Mouse (Mus musculus): ENCODE measurements around the gene Mreg. TPM values are rescaled to one million over a fixed set of nuclear protein-coding genes. Genes with fewer than 3 reads are reported as not detected.
"Not testable (repeated sequence)": the region's sequence is repeated elsewhere in the genome, so short reads cannot be mapped to it uniquely, and the experiment has no call there.

Mreg gene
- polyA plus RNA-seq, 1 experiment from 2014 or later, result 7.1 TPM

- 47% methylated on average over 9 of the region's 9 CpGs for WGBS
- ATAC-seq (replicated peaks; ENCODE audit: low FRiP score), result not testable (repeated sequence)
Measured at GRCm38 (mm10) chr1:72248226-72248737, 36.2 kb upstream of the Mreg start.

GRCm38 (mm10) chr1:72244317-72245036 lies 32.4 kb upstream of the Mreg start:
- Histone ChIP-seq H3K4me1 (replicated peaks; ENCODE audit: control insufficient read depth, insufficient read depth, low read length) (no peaks in the 10 kb centered on the region), H3K27me3 (replicated peaks; ENCODE audit: control insufficient read depth, insufficient read depth, low read length) (no peaks in the 10 kb centered on the region), H3K36me3 (ENCODE audit: control insufficient read depth, insufficient read depth, low read length) (no peaks in the 10 kb centered on the region), H3K9ac (ENCODE audit: low read depth, low read length) (no peak overlapping the region), H3K4me3 (ENCODE audit: low read depth, low read length) (no peak overlapping the region), H3K4me2 (no peak overlapping the region), H3K9me3 (ENCODE audit: control insufficient read depth, low read length) (no peaks in the 10 kb centered on the region), H3K27ac (ENCODE audit: low read depth, low read length) (peak overlapping the region; percentile 87; the same call in 1 of the 2 replicates)
- WGBS, result 1% methylated on average over 12 of the region's 12 CpGs
- ATAC-seq (replicated peaks; ENCODE audit: low FRiP score) (peak; percentile 89), DNase-seq (ENCODE audit: low spot score) (peak; percentile 50)

More at GRCm38 (mm10) chr1:72248226-72248737, 36.2 kb upstream of the Mreg start:
- not testable (repeated sequence) for H3K9ac ChIP-seq (ENCODE audit: low read depth, low read length); DNase-seq (ENCODE audit: low spot score); H3K27me3 ChIP-seq (replicated peaks; ENCODE audit: control insufficient read depth, insufficient read depth, low read length); H3K4me1 ChIP-seq (replicated peaks; ENCODE audit: control insufficient read depth, insufficient read depth, low read length); H3K4me3 ChIP-seq (ENCODE audit: low read depth, low read length); H3K4me2 ChIP-seq; H3K36me3 ChIP-seq (ENCODE audit: control insufficient read depth, insufficient read depth, low read length); H3K27ac ChIP-seq (ENCODE audit: low read depth, low read length); H3K9me3 ChIP-seq (ENCODE audit: control insufficient read depth, low read length)

- ATAC-seq (replicated peaks; ENCODE audit: low FRiP score), result peak; percentile 90
- peak; percentile 98 for DNase-seq (ENCODE audit: low spot score)
- H3K4me1 ChIP-seq (replicated peaks; ENCODE audit: control insufficient read depth, insufficient read depth, low read length), result no peaks in the 10 kb centered on the region
- peak overlapping the region; percentile 41 for H3K4me3 ChIP-seq (ENCODE audit: low read depth, low read length)
- peak overlapping the region; percentile 78 for H3K9ac ChIP-seq (ENCODE audit: low read depth, low read length)
- H3K27ac ChIP-seq (ENCODE audit: low read depth, low read length), result peak overlapping the region; percentile 87
- peak overlapping the region; percentile 78 for H3K4me2 ChIP-seq
- no peaks in the 10 kb centered on the region for H3K36me3 ChIP-seq (ENCODE audit: control insufficient read depth, insufficient read depth, low read length)
- WGBS, result under 1% methylated on average over 47 of the region's 47 CpGs
- H3K9me3 ChIP-seq (ENCODE audit: control insufficient read depth, low read length), result no peaks in the 10 kb centered on the region
- H3K27me3 ChIP-seq (replicated peaks; ENCODE audit: control insufficient read depth, insufficient read depth, low read length), result no peaks in the 10 kb centered on the region
Measured at GRCm38 (mm10) chr1:72243656-72244316, 31.7 kb upstream of the Mreg start.

- no peaks in the 10 kb centered on the region for H3K36me3 ChIP-seq (ENCODE audit: control insufficient read depth, insufficient read depth, low read length)
- H3K27ac ChIP-seq (ENCODE audit: low read depth, low read length), result no peak overlapping the region
- H3K27me3 ChIP-seq (replicated peaks; ENCODE audit: control insufficient read depth, insufficient read depth, low read length), result no peaks in the 10 kb centered on the region
- H3K4me1 ChIP-seq (replicated peaks; ENCODE audit: control insufficient read depth, insufficient read depth, low read length), result 0 out of 2 replicates have a peak, but pooled peaks cover 4% of the 10 kb centered on the region
- H3K4me3 ChIP-seq (ENCODE audit: low read depth, low read length), result no peak overlapping the region
- 78% methylated on average over 5 of the region's 5 CpGs for WGBS
- no peak overlapping the region for H3K9ac ChIP-seq (ENCODE audit: low read depth, low read length)
- no peak overlapping the region for H3K4me2 ChIP-seq
- no peaks in the 10 kb centered on the region for H3K9me3 ChIP-seq (ENCODE audit: control insufficient read depth, low read length)
- ATAC-seq (replicated peaks; ENCODE audit: low FRiP score), result no peak
- DNase-seq (ENCODE audit: low spot score), result no peak
Measured at GRCm38 (mm10) chr1:72242581-72243143, 30.6 kb upstream of the Mreg start.

- not testable (repeated sequence) for H3K27ac ChIP-seq (ENCODE audit: low read depth, low read length); H3K4me2 ChIP-seq; ATAC-seq (replicated peaks; ENCODE audit: low FRiP score); H3K4me3 ChIP-seq (ENCODE audit: low read depth, low read length); H3K36me3 ChIP-seq (ENCODE audit: control insufficient read depth, insufficient read depth, low read length); H3K4me1 ChIP-seq (replicated peaks; ENCODE audit: control insufficient read depth, insufficient read depth, low read length); H3K9ac ChIP-seq (ENCODE audit: low read depth, low read length); H3K27me3 ChIP-seq (replicated peaks; ENCODE audit: control insufficient read depth, insufficient read depth, low read length); H3K9me3 ChIP-seq (ENCODE audit: control insufficient read depth, low read length); DNase-seq (ENCODE audit: low spot score)
- WGBS, result 81% methylated on average over 3 of the region's 3 CpGs
Measured at GRCm38 (mm10) chr1:72239113-72239512, 27.0 kb upstream of the Mreg start.

- H3K27ac ChIP-seq (ENCODE audit: low read depth, low read length), result no peak overlapping the region
- ATAC-seq (replicated peaks; ENCODE audit: low FRiP score), result no peak
- peak overlapping the region; percentile 43 for H3K4me2 ChIP-seq
- no peak for DNase-seq (ENCODE audit: low spot score)
- H3K4me3 ChIP-seq (ENCODE audit: low read depth, low read length), result no peak overlapping the region
- WGBS, result 58% methylated on average over 10 of the region's 10 CpGs
- H3K36me3 ChIP-seq (ENCODE audit: control insufficient read depth, insufficient read depth, low read length), result no peaks in the 10 kb centered on the region
- H3K9ac ChIP-seq (ENCODE audit: low read depth, low read length), result no peak overlapping the region
- no peaks in the 10 kb centered on the region for H3K9me3 ChIP-seq (ENCODE audit: control insufficient read depth, low read length)
- 0 out of 2 replicates have a peak, but pooled peaks cover 4% of the 10 kb centered on the region for H3K4me1 ChIP-seq (replicated peaks; ENCODE audit: control insufficient read depth, insufficient read depth, low read length)
- H3K27me3 ChIP-seq (replicated peaks; ENCODE audit: control insufficient read depth, insufficient read depth, low read length), result peaks cover 9% of the 10 kb centered on the region; the same call in 1 of the 2 replicates
Measured at GRCm38 (mm10) chr1:72238016-72238580, 26.0 kb upstream of the Mreg start.

GRCm38 (mm10) chr1:72237007-72237775 lies 25.1 kb upstream of the Mreg start:
- ATAC-seq (replicated peaks; ENCODE audit: low FRiP score) (peak; percentile 84), DNase-seq (ENCODE audit: low spot score) (no peak)
- Histone ChIP-seq H3K27ac (ENCODE audit: low read depth, low read length) (no peak overlapping the region), H3K4me3 (ENCODE audit: low read depth, low read length) (no peak overlapping the region), H3K4me2 (peak overlapping the region; percentile 43), H3K4me1 (replicated peaks; ENCODE audit: control insufficient read depth, insufficient read depth, low read length) (0 out of 2 replicates have a peak, but pooled peaks cover 4% of the 10 kb centered on the region), H3K27me3 (replicated peaks; ENCODE audit: control insufficient read depth, insufficient read depth, low read length) (peaks cover 9% of the 10 kb centered on the region; the same call in 1 of the 2 replicates), H3K36me3 (ENCODE audit: control insufficient read depth, insufficient read depth, low read length) (no peaks in the 10 kb centered on the region), H3K9me3 (ENCODE audit: control insufficient read depth, low read length) (no peaks in the 10 kb centered on the region), H3K9ac (ENCODE audit: low read depth, low read length) (no peak overlapping the region)
- WGBS, result 4% methylated on average over 8 of the region's 13 CpGs
